Mouse (Mus musculus) kidney, embryonic 15.5 days (tissue): ENCODE data around the gene Intu. TPM values are rescaled to one million over a fixed set of nuclear protein-coding genes. Genes with fewer than 3 reads are reported as not detected.

Experiments used
- ATAC-seq: fragments of 200-750 bp; cut with Nextera tagmentation; replicated peaks from 2 replicates; pipeline ENCODE4 v1.8.0; 2017; ENCODE audit warnings: moderate TSS enrichment; ENCODE audit not compliant: low FRiP score
- H3K27ac ChIP-seq: fragments of 300-500 bp; sonication (generic); 2 replicates; pipeline ENCODE4 v1.5.1; 2015; ENCODE audit warnings: mild to moderate bottlenecking, inconsistent platforms
- H3K27me3 ChIP-seq: fragments of 300-500 bp; sonication (generic); 2 replicates; pipeline ENCODE4 v1.6.1; 2015; ENCODE audit warnings: inconsistent platforms
- H3K36me3 ChIP-seq: fragments of 300-500 bp; sonication (generic); 2 replicates; pipeline ENCODE4 v1.6.1; 2015; ENCODE audit warnings: inconsistent platforms
- H3K4me1 ChIP-seq: fragments of 300-500 bp; sonication (generic); 2 replicates; pipeline ENCODE4 v1.6.1; 2015; ENCODE audit warnings: inconsistent platforms
- H3K4me2 ChIP-seq: fragments of 300-500 bp; sonication (generic); 2 replicates; pipeline ENCODE4 v1.6.1; 2015; ENCODE audit warnings: moderate library complexity, mild to moderate bottlenecking, inconsistent platforms
- H3K4me3 ChIP-seq: fragments of 300-500 bp; sonication (generic); replicated peaks from 2 replicates; pipeline ENCODE4 v1.5.1; 2015; ENCODE audit warnings: mild to moderate bottlenecking, inconsistent platforms
- H3K9ac ChIP-seq: fragments of 300-500 bp; sonication (generic); 2 replicates; pipeline ENCODE4 v1.6.1; 2015; ENCODE audit warnings: mild to moderate bottlenecking, inconsistent platforms
- H3K9me3 ChIP-seq: fragments of 300-500 bp; sonication (generic); replicated peaks from 2 replicates; pipeline ENCODE4 v1.6.1; 2016; ENCODE audit warnings: inconsistent platforms
- WGBS: fragments of 180-500 bp; shearing (Covaris S2); methylation state at CpG from one replicate; pipeline ENCODE4 v1.1.7; 2015; ENCODE audit warnings: mixed read lengths; 5-methylcytosine and 5-hydroxymethylcytosine counted together
- polyA plus RNA-seq: library from polyadenylated mRNA; unstranded; fragments of >200 nt; fragmentation: Nextera tagmentation; extraction: Ambion mirVana; gene quantifications from 2 replicates; pipeline ENCODE4 v1.2.1, GENCODE M21; 2015

The Intu gene
- 3.4 TPM in 2 replicates for polyA plus RNA-seq

- Histone ChIP-seq H3K36me3 (no peaks in the 10 kb centered on the region), H3K9ac (peak within 1 kb of the TSS; percentile 40; the same call in 1 of the 2 replicates), H3K9me3 (no peaks in the 10 kb centered on the region), H3K27me3 (peaks cover 55% of the 10 kb centered on the region), H3K4me1 (peaks cover 17% of the 10 kb centered on the region), H3K27ac (no peak within 1 kb of the TSS), H3K4me3 (peak within 1 kb of the TSS; percentile 50), H3K4me2 (peak within 1 kb of the TSS; percentile 94)
- 1% methylated on average over 54 of the region's 54 CpGs for WGBS
- ATAC-seq, result peak; percentile 92
These were observed at the start of gene Intu for GRCm38 (mm10) chr3:40531286-40532141. Gene Intu, plus strand, starts transcription at chr3:40531286.

- WGBS, result 25% methylated on average over 10 of the region's 10 CpGs
- Histone ChIP-seq H3K4me3 (peak overlapping the region; percentile 19; the same call in 1 of the 2 replicates), H3K27me3 (no peaks in the 10 kb centered on the region), H3K36me3 (no peaks in the 10 kb centered on the region), H3K27ac (peak overlapping the region; percentile 42), H3K9ac (no peak overlapping the region), H3K9me3 (no peaks in the 10 kb centered on the region), H3K4me1 (0 out of 2 replicates have a peak, but pooled peaks cover 4% of the 10 kb centered on the region), H3K4me2 (peak overlapping the region; percentile 49)
- ATAC-seq, result no peak
These were observed 47.8 kb upstream of the Intu start for GRCm38 (mm10) chr3:40483221-40483654.

- Histone ChIP-seq H3K4me2 (no peak overlapping the region), H3K9me3 (no peaks in the 10 kb centered on the region), H3K27me3 (no peaks in the 10 kb centered on the region), H3K4me3 (no peak overlapping the region), H3K27ac (no peak overlapping the region), H3K4me1 (0 out of 2 replicates have a peak, but pooled peaks cover 4% of the 10 kb centered on the region), H3K36me3 (no peaks in the 10 kb centered on the region), H3K9ac (no peak overlapping the region)
- 84% methylated on average over 4 of the region's 4 CpGs for WGBS
- no peak for ATAC-seq
These were observed 43.7 kb upstream of the Intu start for GRCm38 (mm10) chr3:40487381-40487780.

- H3K4me2 ChIP-seq, result no peak overlapping the region
- 88% methylated on average over 3 of the region's 3 CpGs for WGBS
- H3K9ac ChIP-seq, result no peak overlapping the region
- no peak overlapping the region for H3K27ac ChIP-seq
- H3K36me3 ChIP-seq, result no peaks in the 10 kb centered on the region
- H3K4me3 ChIP-seq, result no peak overlapping the region
- no peaks in the 10 kb centered on the region for H3K9me3 ChIP-seq
- H3K4me1 ChIP-seq, result no peaks in the 10 kb centered on the region
- H3K27me3 ChIP-seq, result no peaks in the 10 kb centered on the region
- no peak for ATAC-seq
These were observed 39.3 kb upstream of the Intu start for GRCm38 (mm10) chr3:40491742-40492141.

- H3K27me3 ChIP-seq, result no peaks in the 10 kb centered on the region
- no peaks in the 10 kb centered on the region for H3K9me3 ChIP-seq
- H3K4me2 ChIP-seq, result no peak overlapping the region
- H3K4me3 ChIP-seq, result no peak overlapping the region
- H3K27ac ChIP-seq, result no peak overlapping the region
- 91% methylated on average over 3 of the region's 3 CpGs for WGBS
- H3K36me3 ChIP-seq, result no peaks in the 10 kb centered on the region
- no peak overlapping the region for H3K9ac ChIP-seq
- no peaks in the 10 kb centered on the region for H3K4me1 ChIP-seq
- ATAC-seq, result no peak
These were observed 32.2 kb upstream of the Intu start for GRCm38 (mm10) chr3:40498898-40499297.

- no peak for ATAC-seq
These were observed 30.8 kb upstream of the Intu start for GRCm38 (mm10) chr3:40500157-40500808.

GRCm38 (mm10) chr3:40504377-40504776 is 26.7 kb upstream of the Intu start:
- no peak overlapping the region for H3K4me3 ChIP-seq
- ATAC-seq, result no peak
- H3K36me3 ChIP-seq, result no peaks in the 10 kb centered on the region
- no peak overlapping the region for H3K9ac ChIP-seq
- H3K27me3 ChIP-seq, result no peaks in the 10 kb centered on the region
- no peaks in the 10 kb centered on the region for H3K4me1 ChIP-seq
- H3K9me3 ChIP-seq, result no peaks in the 10 kb centered on the region
- no peak overlapping the region for H3K4me2 ChIP-seq
- no peak overlapping the region for H3K27ac ChIP-seq
- WGBS, result 67% methylated on average over 5 of the region's 5 CpGs

More at GRCm38 (mm10) chr3:40500157-40500808, 30.8 kb upstream of the Intu start:
- Histone ChIP-seq H3K27me3 (no peaks in the 10 kb centered on the region), H3K4me1 (no peaks in the 10 kb centered on the region), H3K9ac (no peak overlapping the region), H3K4me2 (no peak overlapping the region), H3K27ac (no peak overlapping the region), H3K9me3 (no peaks in the 10 kb centered on the region), H3K36me3 (no peaks in the 10 kb centered on the region), H3K4me3 (no peak overlapping the region)
- WGBS, result 89% methylated on average over 8 of the region's 8 CpGs

- Histone ChIP-seq H3K27ac (no peak overlapping the region), H3K4me1 (peaks cover 1% of the 10 kb centered on the region; the same call in 1 of the 2 replicates), H3K9ac (no peak overlapping the region), H3K9me3 (no peaks in the 10 kb centered on the region), H3K4me2 (no peak overlapping the region), H3K4me3 (no peak overlapping the region), H3K27me3 (no peaks in the 10 kb centered on the region), H3K36me3 (no peaks in the 10 kb centered on the region)
- ATAC-seq, result no peak
- WGBS, result 92% methylated on average over 14 of the region's 14 CpGs
These were observed 25.6 kb upstream of the Intu start for GRCm38 (mm10) chr3:40505451-40506014.

GRCm38 (mm10) chr3:40508927-40509576 is 22.0 kb upstream of the Intu start:
- H3K9me3 ChIP-seq, result no peaks in the 10 kb centered on the region
- no peaks in the 10 kb centered on the region for H3K36me3 ChIP-seq
- H3K27ac ChIP-seq, result no peak overlapping the region
- peaks cover 4% of the 10 kb centered on the region; the same call in 1 of the 2 replicates for H3K4me1 ChIP-seq
- H3K4me2 ChIP-seq, result peak overlapping the region; percentile 37; the same call in 1 of the 2 replicates
- no peak overlapping the region for H3K9ac ChIP-seq
- peak; percentile 84 for ATAC-seq
- no peaks in the 10 kb centered on the region for H3K27me3 ChIP-seq
- WGBS, result 33% methylated on average over 6 of the region's 6 CpGs
- H3K4me3 ChIP-seq, result no peak overlapping the region

GRCm38 (mm10) chr3:40510567-40510966 is 20.5 kb upstream of the Intu start:
- no peaks in the 10 kb centered on the region for H3K36me3 ChIP-seq
- ATAC-seq, result no peak
- no peaks in the 10 kb centered on the region for H3K9me3 ChIP-seq
- no peak overlapping the region for H3K27ac ChIP-seq
- no peak overlapping the region for H3K4me2 ChIP-seq
- no peak overlapping the region for H3K9ac ChIP-seq
- peaks cover 4% of the 10 kb centered on the region; the same call in 1 of the 2 replicates for H3K4me1 ChIP-seq
- 58% methylated on average over 6 of the region's 6 CpGs for WGBS
- H3K27me3 ChIP-seq, result no peaks in the 10 kb centered on the region
- no peak overlapping the region for H3K4me3 ChIP-seq

- no peak for ATAC-seq
- Histone ChIP-seq H3K4me3 (no peak overlapping the region), H3K9me3 (no peaks in the 10 kb centered on the region), H3K9ac (no peak overlapping the region), H3K4me2 (no peak overlapping the region), H3K4me1 (peaks cover 4% of the 10 kb centered on the region; the same call in 1 of the 2 replicates), H3K27me3 (no peaks in the 10 kb centered on the region), H3K27ac (no peak overlapping the region), H3K36me3 (no peaks in the 10 kb centered on the region)
- 89% methylated on average over 12 of the region's 13 CpGs for WGBS
These were observed 17.9 kb upstream of the Intu start for GRCm38 (mm10) chr3:40512936-40513829.
